19 mouse cellular contexts compared by ENCODE assay signal in the genomic region with DNA sequence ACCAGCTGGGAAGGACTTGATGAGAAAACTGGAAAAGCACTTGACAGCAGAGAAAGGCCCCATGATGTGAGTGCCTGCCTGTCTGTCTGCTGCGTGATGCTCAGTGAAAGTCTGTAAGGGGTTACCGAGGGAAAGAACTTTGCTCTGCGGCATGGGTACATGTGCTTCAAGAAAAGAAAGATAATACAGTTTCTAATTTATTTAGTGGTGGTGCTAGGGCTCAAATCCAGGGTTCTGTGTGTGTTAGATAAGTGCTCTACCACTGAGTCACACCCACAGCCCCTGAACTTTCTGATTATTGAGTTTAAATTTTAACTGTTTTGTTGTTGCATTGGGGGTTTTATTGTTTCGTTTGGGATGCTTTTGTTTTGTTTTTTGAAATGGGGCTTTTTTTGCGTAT. TPM values are rescaled to one million over a fixed set of nuclear protein-coding genes. Genes with fewer than 3 reads are reported as not detected.
DNase-seq lines count a peak whose midpoint lies in the region; ATAC-seq and TF ChIP-seq lines count a peak whose summit lies in the region.
"Had no signal": no experiment of that assay in that cellular context is flagged by ENCODE, and none has a peak within 500 bp of the region (broad histone marks: within the 10 kb centered on the region; RNA-seq: fewer than 3 reads in every experiment).

No protein-coding gene starts in this region.

- no peak overlapping the region; the same call in 1 of the 2 replicates for H3K27ac ChIP-seq in heart, embryonic 11.5 days (ENCODE audit: low read depth, low read length)
- H3K27ac ChIP-seq in liver, embryonic 13.5 days = peak overlapping the region; percentile 95
- no peak overlapping the region for H3K27ac ChIP-seq in stomach, postnatal 0 days (replicated peaks)
- H3K27ac ChIP-seq in midbrain, embryonic 15.5 days = no peak overlapping the region
- H3K27ac ChIP-seq: heart, embryonic 10.5 days; hindbrain, embryonic 14.5 days; midbrain, embryonic 10.5 days had no signal

- no peaks in the 10 kb centered on the region for H3K27me3 ChIP-seq in heart, embryonic 11.5 days (ENCODE audit: control insufficient read depth, insufficient read depth, low read length)
- H3K27me3 ChIP-seq in liver, embryonic 13.5 days = no peaks in the 10 kb centered on the region
- H3K27me3 ChIP-seq in stomach, postnatal 0 days (ENCODE audit: control insufficient read depth, insufficient read depth, low read length) = no peaks in the 10 kb centered on the region
- no peaks in the 10 kb centered on the region for H3K27me3 ChIP-seq in midbrain, embryonic 15.5 days (replicated peaks)

- TF ChIP-seq CTCF in stomach, postnatal 0 days (IDR thresholded peaks at IDR 0.05; ENCODE audit: low read depth) = no peak

- peaks cover 20% of the 10 kb centered on the region for H3K4me1 ChIP-seq in heart, embryonic 11.5 days (ENCODE audit: control insufficient read depth, insufficient read depth, low read length)
- H3K4me1 ChIP-seq in liver, embryonic 13.5 days (replicated peaks) = peaks cover 78% of the 10 kb centered on the region
- no peaks in the 10 kb centered on the region for H3K4me1 ChIP-seq in stomach, postnatal 0 days (replicated peaks; ENCODE audit: control insufficient read depth, insufficient read depth)
- peaks cover 10% of the 10 kb centered on the region for H3K4me1 ChIP-seq in midbrain, embryonic 15.5 days

- WGBS in heart, embryonic 11.5 days (ENCODE audit: insufficient replicate concordance) = 72% methylated on average over 5 of the region's 5 CpGs
- WGBS in liver, embryonic 13.5 days (ENCODE audit: insufficient replicate concordance) = 29% methylated on average over 5 of the region's 5 CpGs
- 74% methylated on average over 5 of the region's 5 CpGs for WGBS in stomach, postnatal 0 days
- WGBS in midbrain, embryonic 15.5 days = 92% methylated on average over 5 of the region's 5 CpGs

- no peak for DNase-seq in heart, postnatal 10 days
- peak; percentile 74 for DNase-seq in c-Kit-positive CD71-positive TER-119-positive erythroid progenitor cells, embryonic 14.5 days (ENCODE audit: low spot score)
- peak; percentile 65 for DNase-seq in liver, embryonic 13.5 days
- no peak for DNase-seq in stomach, postnatal 0 days (ENCODE audit: low spot score)
- DNase-seq in layer of hippocampus, postnatal 36 days = no peak
- DNase-seq: adrenal gland, adult 2 months; cerebellum, postnatal 14 days; heart, postnatal 14 days; kidney, adult 8-10 months; kidney, postnatal 25 days; lung, adult 2 months; retina, postnatal 1 day; thymus, postnatal 14 days had no signal

- TF ChIP-seq EP300 in stomach, postnatal 0 days (optimal IDR thresholded peaks at IDR 0.05) = no peak

- no peaks in the 10 kb centered on the region for H3K9me3 ChIP-seq in heart, embryonic 11.5 days (replicated peaks; ENCODE audit: control insufficient read depth, low read length)
- H3K9me3 ChIP-seq in liver, embryonic 13.5 days (replicated peaks) = no peaks in the 10 kb centered on the region
- no peaks in the 10 kb centered on the region for H3K9me3 ChIP-seq in stomach, postnatal 0 days (ENCODE audit: control insufficient read depth, low read length)
- H3K9me3 ChIP-seq in midbrain, embryonic 15.5 days = no peaks in the 10 kb centered on the region
- H3K9me3 ChIP-seq: heart, embryonic 10.5 days; midbrain, embryonic 10.5 days had no signal

- peak overlapping the region; percentile 29; the same call in 1 of the 2 replicates for H3K4me2 ChIP-seq in heart, embryonic 11.5 days
- H3K4me2 ChIP-seq in liver, embryonic 13.5 days = peak overlapping the region; percentile 96
- no peak overlapping the region for H3K4me2 ChIP-seq in stomach, postnatal 0 days (replicated peaks; ENCODE audit: low read depth)
- no peak overlapping the region for H3K4me2 ChIP-seq in midbrain, embryonic 15.5 days
- H3K4me2 ChIP-seq: hindbrain, embryonic 14.5 days had no signal

- ATAC-seq in heart, embryonic 11.5 days (replicated peaks; ENCODE audit: insufficient number of reproducible peaks, low FRiP score, low TSS enrichment) = no peak
- peak; percentile 61 for ATAC-seq in liver, embryonic 13.5 days (ENCODE audit: low read depth)
- no peak for ATAC-seq in stomach, postnatal 0 days (ENCODE audit: low FRiP score, low TSS enrichment)
- ATAC-seq in midbrain, embryonic 15.5 days (replicated peaks) = no peak
- ATAC-seq: forebrain, embryonic 16.5 days had no signal

- peaks cover 13% of the 10 kb centered on the region for H3K36me3 ChIP-seq in heart, embryonic 11.5 days (ENCODE audit: control insufficient read depth, insufficient read depth, low read length)
- peaks cover 81% of the 10 kb centered on the region for H3K36me3 ChIP-seq in liver, embryonic 13.5 days
- H3K36me3 ChIP-seq in stomach, postnatal 0 days (ENCODE audit: control insufficient read depth, insufficient read depth, low read length) = no peaks in the 10 kb centered on the region
- H3K36me3 ChIP-seq in midbrain, embryonic 15.5 days (replicated peaks) = no peaks in the 10 kb centered on the region

- intact Hi-C loops in heart, postnatal 10 days (cut with DNase I) = no loop called here

- no peak overlapping the region for H3K4me3 ChIP-seq in heart, embryonic 11.5 days (ENCODE audit: low read depth, low read length)
- H3K4me3 ChIP-seq in liver, embryonic 13.5 days (replicated peaks) = peak overlapping the region; percentile 89
- no peak overlapping the region for H3K4me3 ChIP-seq in stomach, postnatal 0 days (ENCODE audit: low read depth, low read length)
- H3K4me3 ChIP-seq in midbrain, embryonic 15.5 days = no peak overlapping the region
- H3K4me3 ChIP-seq: heart, embryonic 10.5 days; midbrain, embryonic 10.5 days had no signal

- H3K9ac ChIP-seq in heart, embryonic 11.5 days (ENCODE audit: low read depth, low read length) = no peak overlapping the region
- peak overlapping the region; percentile 91 for H3K9ac ChIP-seq in liver, embryonic 13.5 days
- no peak overlapping the region for H3K9ac ChIP-seq in stomach, postnatal 0 days (ENCODE audit: low read length)
- H3K9ac ChIP-seq in midbrain, embryonic 15.5 days = no peak overlapping the region
- H3K9ac ChIP-seq: hindbrain, embryonic 14.5 days had no signal

RNA-seq across cellular contexts. Expression of a gene that starts 3.9 kb away (rescaled TPM):
- 33.6 and 34.0 TPM in 2 replicates for polyA plus RNA-seq in heart, embryonic 11.5 days (2014; fragmentation: Nextera tagmentation; extraction: Ambion mirVana)
- total RNA-seq in heart, postnatal 10 days (2021) = 1 to 10 TPM; 3.3 to 3.6 TPM
- 69.1 and 79.8 TPM in 2 replicates for polyA plus RNA-seq in liver, embryonic 13.5 days (2015; fragmentation: Nextera tagmentation; extraction: Ambion mirVana)
- 6.6 and 7.0 TPM in 2 replicates for polyA plus RNA-seq in stomach, postnatal 0 days (2015; fragmentation: Nextera tagmentation; extraction: Ambion mirVana)
- polyA plus RNA-seq in midbrain, embryonic 15.5 days (2015; fragmentation: Nextera tagmentation; extraction: Ambion mirVana) = 3.9 and 4.2 TPM in 2 replicates
- under 1 TPM; 0.50 to 0.88 TPM for total RNA-seq in layer of hippocampus, postnatal 36 days (2021)

RNA-seq across cellular contexts. Expression of a gene that starts 16.1 kb away (rescaled TPM):
- 34.9 and 36.6 TPM in 2 replicates for polyA plus RNA-seq in heart, embryonic 11.5 days (2014; fragmentation: Nextera tagmentation; extraction: Ambion mirVana)
- total RNA-seq in heart, postnatal 10 days (2021) = 10 to 100 TPM; 31.9 to 33.0 TPM
- polyA plus RNA-seq in liver, embryonic 13.5 days (2015; fragmentation: Nextera tagmentation; extraction: Ambion mirVana) = 3.4 and 3.8 TPM in 2 replicates
- polyA plus RNA-seq in stomach, postnatal 0 days (2015; fragmentation: Nextera tagmentation; extraction: Ambion mirVana) = 20.1 and 25.9 TPM in 2 replicates
- 9.7 and 10.5 TPM in 2 replicates for polyA plus RNA-seq in midbrain, embryonic 15.5 days (2015; fragmentation: Nextera tagmentation; extraction: Ambion mirVana)
- total RNA-seq in layer of hippocampus, postnatal 36 days (2021) = 10 to 100 TPM; 18.5 to 18.7 TPM

RNA-seq across cellular contexts. Expression of a gene that starts 48.1 kb away (rescaled TPM):
- 3.8 and 4.0 TPM in 2 replicates for polyA plus RNA-seq in heart, embryonic 11.5 days (2014; fragmentation: Nextera tagmentation; extraction: Ambion mirVana)
- 10 to 100 TPM; 12.4 to 13.0 TPM for total RNA-seq in heart, postnatal 10 days (2021)
- 1.3 TPM in 2 replicates for polyA plus RNA-seq in liver, embryonic 13.5 days (2015; fragmentation: Nextera tagmentation; extraction: Ambion mirVana)
- polyA plus RNA-seq in stomach, postnatal 0 days (2015; fragmentation: Nextera tagmentation; extraction: Ambion mirVana) = 4.9 and 5.3 TPM in 2 replicates
- 4.9 and 5.3 TPM in 2 replicates for polyA plus RNA-seq in midbrain, embryonic 15.5 days (2015; fragmentation: Nextera tagmentation; extraction: Ambion mirVana)
- total RNA-seq in layer of hippocampus, postnatal 36 days (2021) = 10 to 100 TPM; 67.3 to 72.9 TPM

Comparison
In these comparisons a context has a peak if more than half of its experiments do, and no peak if none do; other contexts are left out.
1. H3K4me2 ChIP-seq: peak in heart, embryonic 11.5 days (single experiment) and liver, embryonic 13.5 days (single experiment); none in stomach, postnatal 0 days (single experiment) and midbrain, embryonic 15.5 days (single experiment).
2. DNase-seq: peak in c-Kit-positive CD71-positive TER-119-positive erythroid progenitor cells, embryonic 14.5 days (single experiment) and liver, embryonic 13.5 days (single experiment); none in heart, postnatal 10 days (0 of 2), stomach, postnatal 0 days (single experiment) and layer of hippocampus, postnatal 36 days (0 of 2).